Mouse (Mus musculus) forebrain, embryonic 10.5 days (tissue): ENCODE results near the gene Sppl2a. TPM values are rescaled to one million over a fixed set of nuclear protein-coding genes. Genes with fewer than 3 reads are reported as not detected.

Experiments used
- microRNA-seq: library from miRNA; unstranded; fragments of <30 nt; microRNA quantifications from one replicate; pipeline ENCODE4, GENCODE M21; 2017
- polyA plus RNA-seq: library from polyadenylated mRNA; unstranded; fragments of >200 nt; fragmentation: Nextera tagmentation; extraction: Ambion mirVana; gene quantifications from 2 replicates; pipeline ENCODE4 v1.2.1, GENCODE M21; 2016

Gene Sppl2a
- polyA plus RNA-seq, 1 experiment from 2014 or later: 34.9 TPM

Small RNA genes lying within 50 kb of the gene (microRNA-seq; reads per million reads assigned to microRNA genes)
- gene Mir3473g: 0.90 reads per million

Other genes with a start within 250 kb of the Sppl2a start
- gene Usp8, start 225.9 kb downstream of the Sppl2a start, polyA plus RNA-seq: 40.3 and 44.6 TPM in 2 replicates
- 2.4 TPM in 2 replicates for gene Usp50, start 149.8 kb downstream of the Sppl2a start, polyA plus RNA-seq
- gene Trpm7, start 57.0 kb downstream of the Sppl2a start, polyA plus RNA-seq: 48.7 and 49.2 TPM in 2 replicates
- gene Ap4e1, start 75.5 kb upstream of the Sppl2a start, polyA plus RNA-seq: 12.7 and 12.8 TPM in 2 replicates
- gene Blvra, start 137.4 kb upstream of the Sppl2a start, polyA plus RNA-seq: 15.3 and 16.9 TPM in 2 replicates
- gene Ncaph, start 200.7 kb upstream of the Sppl2a start, polyA plus RNA-seq: 124 and 126 TPM in 2 replicates
- 17.6 and 18.3 TPM in 2 replicates for gene Itpripl1, start 210.2 kb upstream of the Sppl2a start, polyA plus RNA-seq